Mouse (Mus musculus): ENCODE data around the gene Gpc6. TPM values are rescaled to one million over a fixed set of nuclear protein-coding genes. Genes with fewer than 3 reads are reported as not detected.

Gpc6 gene
- polyA plus RNA-seq, 1 experiment from 2014 or later = 24.6 TPM

DNA sequence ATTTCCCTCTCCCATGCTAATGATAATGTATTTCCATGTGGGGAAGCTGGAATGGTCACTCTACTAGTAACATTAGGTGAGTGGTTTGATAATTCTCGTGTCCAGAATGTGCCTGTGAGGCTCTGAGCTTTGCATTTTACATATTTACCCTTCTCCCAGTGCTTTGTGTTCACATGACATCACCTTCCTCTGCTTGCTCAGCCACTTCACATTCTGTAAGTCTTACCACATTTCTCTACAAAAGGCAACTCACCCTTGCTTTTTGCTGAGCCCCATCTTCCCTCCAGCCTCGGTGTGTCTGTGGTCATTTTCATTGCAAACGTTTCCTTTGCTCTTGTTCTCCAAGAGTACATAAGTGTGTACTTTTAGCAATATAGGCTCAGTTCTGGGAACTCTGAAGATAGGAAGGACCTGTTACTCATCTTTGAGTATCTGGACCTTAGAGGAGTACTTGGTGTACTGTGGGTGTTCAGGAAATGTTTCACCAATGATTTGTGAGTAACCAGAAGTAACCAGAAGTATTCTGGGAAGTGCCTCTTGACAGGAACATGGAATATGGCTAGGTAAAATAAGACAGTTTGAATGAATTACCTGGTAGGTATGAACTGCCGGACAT lies 145.5 kb downstream of the Gpc6 start:
- Histone ChIP-seq H3K9me3 (replicated peaks) (no peaks in the 10 kb centered on the region), H3K4me1 (no peaks in the 10 kb centered on the region), H3K27ac (replicated peaks) (no peak overlapping the region), H3K9ac (replicated peaks) (no peak overlapping the region), H3K36me3 (no peaks in the 10 kb centered on the region), H3K4me2 (no peak overlapping the region), H3K4me3 (replicated peaks) (no peak overlapping the region), H3K27me3 (replicated peaks) (no peaks in the 10 kb centered on the region)
- WGBS = 95% methylated on average over 4 of the region's 4 CpGs
- ATAC-seq (ENCODE audit: low FRiP score) = no peak

DNA sequence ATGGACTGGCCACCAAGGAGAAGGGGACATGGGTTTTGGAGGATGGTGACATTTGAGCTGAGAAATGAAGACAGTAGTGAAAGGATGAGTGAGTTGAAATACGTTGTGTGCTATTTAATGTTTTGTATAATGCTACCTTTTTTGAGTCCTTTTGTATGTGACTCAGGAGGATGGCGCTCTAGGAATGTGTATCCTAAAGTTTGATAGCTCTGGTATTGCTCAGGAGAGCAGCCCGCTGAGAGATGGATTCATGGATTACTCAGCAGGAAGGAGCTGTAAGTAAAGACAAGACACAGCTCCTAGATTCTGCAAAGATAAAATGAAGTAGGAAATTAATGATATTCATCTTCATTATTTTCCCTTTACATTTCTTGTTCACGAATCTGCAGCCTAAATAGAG lies 168.5 kb downstream of the Gpc6 start:
- no peak overlapping the region for H3K27ac ChIP-seq (replicated peaks)
- ATAC-seq (ENCODE audit: low FRiP score) = no peak
- H3K27me3 ChIP-seq (replicated peaks) = no peaks in the 10 kb centered on the region
- 93% methylated on average over 4 of the region's 4 CpGs for WGBS
- no peak overlapping the region for H3K9ac ChIP-seq (replicated peaks)
- no peaks in the 10 kb centered on the region for H3K4me1 ChIP-seq
- no peaks in the 10 kb centered on the region for H3K9me3 ChIP-seq (replicated peaks)
- H3K4me3 ChIP-seq (replicated peaks) = no peak overlapping the region
- H3K4me2 ChIP-seq = no peak overlapping the region
- H3K36me3 ChIP-seq = no peaks in the 10 kb centered on the region

GRCm38 (mm10) chr14:117106900-117107299 lies 181.8 kb downstream of the Gpc6 start:
- H3K27me3 ChIP-seq (replicated peaks) = no peaks in the 10 kb centered on the region
- H3K27ac ChIP-seq (replicated peaks) = no peak overlapping the region
- no peak overlapping the region for H3K4me2 ChIP-seq
- H3K9ac ChIP-seq (replicated peaks) = no peak overlapping the region
- H3K4me3 ChIP-seq (replicated peaks) = no peak overlapping the region
- H3K4me1 ChIP-seq = no peaks in the 10 kb centered on the region
- H3K36me3 ChIP-seq = no peaks in the 10 kb centered on the region
- H3K9me3 ChIP-seq (replicated peaks) = no peaks in the 10 kb centered on the region
- ATAC-seq (ENCODE audit: low FRiP score) = no peak
- WGBS = 94% methylated on average over 4 of the region's 4 CpGs

DNA sequence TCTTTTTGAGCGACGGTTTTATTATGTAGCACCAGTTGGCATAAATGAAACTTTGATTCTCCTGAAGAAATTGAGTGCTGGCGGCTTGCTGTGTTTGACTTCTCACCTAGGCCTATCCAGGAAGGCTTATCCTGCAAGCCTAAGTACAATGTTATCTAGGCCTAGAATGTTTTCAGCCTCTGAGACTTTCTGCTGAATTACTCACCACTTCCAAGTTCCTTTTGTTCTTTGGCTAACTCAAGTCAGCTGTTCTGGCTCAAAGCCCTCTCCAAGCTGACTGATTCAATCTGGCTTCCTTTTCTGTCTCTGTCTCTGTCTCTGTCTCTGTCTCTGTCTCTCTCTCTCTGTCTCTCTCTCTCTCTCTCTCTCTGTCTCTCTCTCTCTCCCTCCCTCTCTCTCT lies 188.0 kb downstream of the Gpc6 start:
- Histone ChIP-seq H3K9ac (replicated peaks) (no peak overlapping the region), H3K27me3 (replicated peaks) (no peaks in the 10 kb centered on the region), H3K27ac (replicated peaks) (no peak overlapping the region), H3K36me3 (no peaks in the 10 kb centered on the region), H3K4me1 (no peaks in the 10 kb centered on the region), H3K9me3 (replicated peaks) (no peaks in the 10 kb centered on the region), H3K4me3 (replicated peaks) (no peak overlapping the region), H3K4me2 (no peak overlapping the region)
- 93% methylated on average over 3 of the region's 3 CpGs for WGBS
- no peak for ATAC-seq (ENCODE audit: low FRiP score)

GRCm38 (mm10) chr14:117122036-117122435 lies 196.9 kb downstream of the Gpc6 start:
- Histone ChIP-seq H3K36me3 (no peaks in the 10 kb centered on the region), H3K4me3 (replicated peaks) (no peak overlapping the region), H3K27ac (replicated peaks) (no peak overlapping the region), H3K4me2 (no peak overlapping the region), H3K9me3 (replicated peaks) (no peaks in the 10 kb centered on the region), H3K4me1 (no peaks in the 10 kb centered on the region), H3K9ac (replicated peaks) (no peak overlapping the region), H3K27me3 (replicated peaks) (no peaks in the 10 kb centered on the region)
- ATAC-seq (ENCODE audit: low FRiP score) = no peak
- 55% methylated on average over 1 of the region's 1 CpGs for WGBS

GRCm38 (mm10) chr14:117130334-117130733 lies 205.2 kb downstream of the Gpc6 start:
- H3K27me3 ChIP-seq (replicated peaks) = no peaks in the 10 kb centered on the region
- H3K4me3 ChIP-seq (replicated peaks) = no peak overlapping the region
- no peaks in the 10 kb centered on the region for H3K4me1 ChIP-seq
- no peak overlapping the region for H3K9ac ChIP-seq (replicated peaks)
- H3K4me2 ChIP-seq = no peak overlapping the region
- H3K9me3 ChIP-seq (replicated peaks) = no peaks in the 10 kb centered on the region
- WGBS = 76% methylated on average over 1 of the region's 1 CpGs
- H3K27ac ChIP-seq (replicated peaks) = no peak overlapping the region
- ATAC-seq (ENCODE audit: low FRiP score) = no peak
- no peaks in the 10 kb centered on the region for H3K36me3 ChIP-seq

GRCm38 (mm10) chr14:117131324-117131723 lies 206.2 kb downstream of the Gpc6 start:
- H3K9me3 ChIP-seq (replicated peaks) = no peaks in the 10 kb centered on the region
- no peak for ATAC-seq (ENCODE audit: low FRiP score)
- H3K36me3 ChIP-seq = no peaks in the 10 kb centered on the region
- H3K9ac ChIP-seq (replicated peaks) = no peak overlapping the region
- H3K27me3 ChIP-seq (replicated peaks) = no peaks in the 10 kb centered on the region
- WGBS = 91% methylated on average over 1 of the region's 1 CpGs
- H3K4me3 ChIP-seq (replicated peaks) = no peak overlapping the region
- no peak overlapping the region for H3K27ac ChIP-seq (replicated peaks)
- H3K4me2 ChIP-seq = no peak overlapping the region
- no peaks in the 10 kb centered on the region for H3K4me1 ChIP-seq

GRCm38 (mm10) chr14:117141077-117141848 lies 216.1 kb downstream of the Gpc6 start:
- WGBS = 50% methylated on average over 6 of the region's 6 CpGs
- Histone ChIP-seq H3K36me3 (no peaks in the 10 kb centered on the region), H3K27me3 (replicated peaks) (no peaks in the 10 kb centered on the region), H3K4me3 (replicated peaks) (no peak overlapping the region), H3K4me1 (peaks cover 5% of the 10 kb centered on the region; the same call in 1 of the 2 replicates), H3K9ac (replicated peaks) (no peak overlapping the region), H3K9me3 (replicated peaks) (no peaks in the 10 kb centered on the region), H3K27ac (replicated peaks) (no peak overlapping the region), H3K4me2 (no peak overlapping the region)
- peak; percentile 62 for ATAC-seq (ENCODE audit: low FRiP score)

DNA sequence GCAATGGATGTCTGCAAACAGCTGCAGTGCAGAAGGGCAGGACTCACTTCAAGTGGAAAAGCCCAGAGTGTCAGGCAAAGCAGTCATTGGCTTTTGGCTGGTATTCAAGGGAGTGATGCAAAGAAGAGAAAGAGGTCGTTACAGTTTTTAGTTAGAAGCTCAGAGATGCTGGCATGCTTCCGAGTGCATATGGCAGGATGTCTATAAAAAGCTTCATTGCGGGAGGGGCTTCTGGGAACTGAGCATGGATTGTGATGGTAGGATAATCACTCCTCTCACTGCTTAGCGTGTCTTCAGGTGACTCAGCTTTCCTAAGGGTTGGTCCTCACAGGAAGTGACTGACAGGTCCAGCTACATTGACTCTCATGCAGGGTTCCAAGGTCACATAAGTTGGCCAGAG lies 221.0 kb downstream of the Gpc6 start:
- no peak overlapping the region for H3K27ac ChIP-seq (replicated peaks)
- no peak overlapping the region for H3K4me2 ChIP-seq
- 61% methylated on average over 4 of the region's 4 CpGs for WGBS
- H3K9me3 ChIP-seq (replicated peaks) = no peaks in the 10 kb centered on the region
- H3K36me3 ChIP-seq = no peaks in the 10 kb centered on the region
- 0 out of 2 replicates have a peak, but pooled peaks cover under 1% of the 10 kb centered on the region for H3K4me1 ChIP-seq
- H3K27me3 ChIP-seq (replicated peaks) = no peaks in the 10 kb centered on the region
- H3K4me3 ChIP-seq (replicated peaks) = no peak overlapping the region
- ATAC-seq (ENCODE audit: low FRiP score) = no peak
- H3K9ac ChIP-seq (replicated peaks) = no peak overlapping the region

DNA sequence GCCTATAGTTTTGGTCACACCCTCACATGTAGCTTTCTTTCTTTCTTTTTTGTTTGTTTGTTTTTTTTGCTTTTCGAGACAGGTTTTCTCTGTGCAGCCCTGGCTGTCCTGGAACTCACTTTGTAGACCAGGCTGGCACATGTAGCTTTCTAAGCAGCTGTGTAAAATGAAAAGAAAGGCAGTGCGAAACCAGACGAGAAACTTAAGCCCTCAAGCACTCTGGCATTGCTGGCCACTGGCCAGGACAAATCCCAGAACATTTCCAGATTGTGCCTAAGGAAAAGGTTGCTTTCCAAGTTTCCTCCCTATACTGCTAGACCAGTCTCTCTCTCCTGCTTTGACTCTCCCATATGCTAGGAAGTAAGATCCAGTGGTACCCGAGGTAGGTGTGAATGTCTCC lies 221.6 kb downstream of the Gpc6 start:
- Histone ChIP-seq H3K9ac (replicated peaks) (no peak overlapping the region), H3K27me3 (replicated peaks) (no peaks in the 10 kb centered on the region), H3K4me2 (no peak overlapping the region), H3K9me3 (replicated peaks) (no peaks in the 10 kb centered on the region), H3K4me3 (replicated peaks) (no peak overlapping the region), H3K27ac (replicated peaks) (no peak overlapping the region), H3K36me3 (no peaks in the 10 kb centered on the region), H3K4me1 (no peaks in the 10 kb centered on the region)
- WGBS = 82% methylated on average over 4 of the region's 4 CpGs
- no peak for ATAC-seq (ENCODE audit: low FRiP score)

GRCm38 (mm10) chr14:117151621-117152020 lies 226.5 kb downstream of the Gpc6 start:
- 96% methylated on average over 7 of the region's 7 CpGs for WGBS
- H3K27ac ChIP-seq (replicated peaks) = no peak overlapping the region
- no peak for ATAC-seq (ENCODE audit: low FRiP score)
- no peak overlapping the region for H3K4me2 ChIP-seq
- H3K9me3 ChIP-seq (replicated peaks) = no peaks in the 10 kb centered on the region
- no peaks in the 10 kb centered on the region for H3K36me3 ChIP-seq
- no peaks in the 10 kb centered on the region for H3K27me3 ChIP-seq (replicated peaks)
- no peak overlapping the region for H3K9ac ChIP-seq (replicated peaks)
- no peak overlapping the region for H3K4me3 ChIP-seq (replicated peaks)
- no peaks in the 10 kb centered on the region for H3K4me1 ChIP-seq

GRCm38 (mm10) chr14:117155884-117156465 lies 230.9 kb downstream of the Gpc6 start:
- Histone ChIP-seq H3K9me3 (replicated peaks) (no peaks in the 10 kb centered on the region), H3K27me3 (replicated peaks) (no peaks in the 10 kb centered on the region), H3K4me3 (replicated peaks) (no peak overlapping the region), H3K9ac (replicated peaks) (no peak overlapping the region), H3K36me3 (no peaks in the 10 kb centered on the region), H3K27ac (replicated peaks) (no peak overlapping the region), H3K4me1 (no peaks in the 10 kb centered on the region), H3K4me2 (no peak overlapping the region)
- no peak for ATAC-seq (ENCODE audit: low FRiP score)
- 90% methylated on average over 14 of the region's 14 CpGs for WGBS
